Mouse (Mus musculus) neural tube, postnatal 0 days (tissue): Measurements from ENCODE around the gene Prkn. TPM values are rescaled to one million over a fixed set of nuclear protein-coding genes. Genes with fewer than 3 reads are reported as not detected.

Source experiments
- polyA plus RNA-seq: library from polyadenylated mRNA; unstranded; fragments of >200 nt; fragmentation: Nextera tagmentation; extraction: Ambion mirVana; gene quantifications from 2 replicates; pipeline ENCODE4 v1.2.1, GENCODE M21; 2015

The Prkn gene
- polyA plus RNA-seq = 7.2 and 8.9 TPM in 2 replicates

GRCm38 (mm10) chr17:10840148-10840707 is at the start of gene Prkn, which contains the start of gene Pacrg:
TSS of gene Prkn (plus strand) at chr17:10840384.
TSS of gene Pacrg (minus strand) at chr17:10840311.

Other genes with a start within 250 kb of the Prkn start
- 22.9 and 25.8 TPM in 2 replicates for gene Pacrg, start 73 bp upstream of the Prkn start, polyA plus RNA-seq